Mouse (Mus musculus): ENCODE measurements around the gene Ppard. TPM values are rescaled to one million over a fixed set of nuclear protein-coding genes. Genes with fewer than 3 reads are reported as not detected.
"Not testable (repeated sequence)": the region's sequence is repeated elsewhere in the genome, so short reads cannot be mapped to it uniquely, and the experiment has no call there.

The Ppard gene
- polyA plus RNA-seq, 1 experiment = 24.2 TPM

DNA sequence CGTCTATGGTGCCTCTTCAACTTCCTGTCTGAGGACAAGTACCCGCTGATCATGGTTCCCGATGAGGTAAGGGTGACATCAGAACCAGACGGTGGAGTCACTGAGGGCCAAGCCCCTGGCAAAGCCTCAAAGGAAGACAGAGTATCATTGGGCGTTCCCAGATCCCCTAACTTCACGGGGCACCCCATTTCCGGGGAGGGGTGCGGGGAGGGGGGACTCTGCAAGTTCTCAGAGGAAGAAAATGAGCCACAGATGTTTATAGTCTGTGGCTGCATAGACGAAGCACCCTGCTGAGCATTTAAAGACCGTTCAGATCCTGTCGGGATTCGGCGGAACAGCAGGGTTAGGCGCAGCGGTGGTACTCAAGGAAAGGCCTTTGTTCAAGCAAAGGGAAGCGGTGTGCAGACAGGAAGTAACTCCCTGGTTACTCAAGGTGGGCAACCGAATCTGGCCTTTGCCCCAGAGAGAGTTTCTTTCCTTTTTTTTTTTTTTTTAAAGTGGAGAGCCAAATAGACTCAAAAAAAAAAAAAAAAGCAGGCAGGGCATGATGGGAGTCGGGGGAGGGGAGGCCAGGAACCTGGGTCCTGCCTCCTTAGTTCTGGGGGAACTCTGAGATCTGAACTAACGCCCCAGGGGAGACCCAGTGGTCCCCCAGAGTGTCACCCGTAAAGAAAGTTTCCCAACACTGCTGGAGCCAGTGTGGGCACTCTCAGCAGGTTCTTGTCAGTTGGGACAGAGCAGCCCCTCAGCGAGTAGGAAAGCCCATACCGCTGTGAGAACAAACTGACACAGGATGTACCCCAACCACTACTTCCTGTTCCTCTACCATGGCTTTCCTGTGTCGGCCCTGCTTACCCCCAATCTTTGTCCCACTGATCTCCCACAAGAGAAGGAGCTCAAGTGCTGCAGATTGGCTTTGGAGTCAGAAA lies 14.5 kb upstream of the Ppard start:
- Histone ChIP-seq H3K27ac (ENCODE audit: insufficient read depth, low read length) (no peak overlapping the region; the same call in 1 of the 2 replicates), H3K4me1 (ENCODE audit: control insufficient read depth, insufficient read depth, low read length) (no peaks in the 10 kb centered on the region), H3K4me3 (ENCODE audit: insufficient read depth, low read length) (no peak overlapping the region)
- TF ChIP-seq POLR2A (IDR thresholded peaks at IDR 0.05; ENCODE audit: extremely low read depth, insufficient read depth, low read length) (no peak), CTCF (IDR thresholded peaks at IDR 0.05; ENCODE audit: extremely low read depth, insufficient read depth, low read length) (no peak)

DNA sequence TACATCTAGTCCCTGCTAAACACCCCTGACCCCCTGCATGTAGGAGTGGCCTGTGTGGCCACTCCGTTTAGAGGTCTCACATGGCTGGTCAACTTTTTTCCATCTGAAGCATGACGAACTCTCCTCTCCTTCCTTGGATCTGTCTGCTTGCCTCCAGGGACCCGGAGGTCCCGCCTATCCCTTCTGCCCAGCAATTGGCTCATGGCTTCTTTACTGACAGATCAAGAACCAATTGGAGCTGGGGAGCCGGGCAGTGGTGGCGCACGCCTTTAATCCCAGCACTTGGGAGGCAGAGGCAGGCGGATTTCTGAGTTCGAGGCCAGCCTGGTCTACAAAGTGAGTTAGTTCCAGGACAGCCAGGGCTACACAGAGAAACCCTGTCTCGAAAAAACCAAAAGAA lies 10.0 kb upstream of the Ppard start:
- H3K4me3 ChIP-seq (ENCODE audit: insufficient read depth, low read length); H3K4me1 ChIP-seq (ENCODE audit: control insufficient read depth, insufficient read depth, low read length); H3K27ac ChIP-seq (ENCODE audit: insufficient read depth, low read length): not testable (repeated sequence)

DNA sequence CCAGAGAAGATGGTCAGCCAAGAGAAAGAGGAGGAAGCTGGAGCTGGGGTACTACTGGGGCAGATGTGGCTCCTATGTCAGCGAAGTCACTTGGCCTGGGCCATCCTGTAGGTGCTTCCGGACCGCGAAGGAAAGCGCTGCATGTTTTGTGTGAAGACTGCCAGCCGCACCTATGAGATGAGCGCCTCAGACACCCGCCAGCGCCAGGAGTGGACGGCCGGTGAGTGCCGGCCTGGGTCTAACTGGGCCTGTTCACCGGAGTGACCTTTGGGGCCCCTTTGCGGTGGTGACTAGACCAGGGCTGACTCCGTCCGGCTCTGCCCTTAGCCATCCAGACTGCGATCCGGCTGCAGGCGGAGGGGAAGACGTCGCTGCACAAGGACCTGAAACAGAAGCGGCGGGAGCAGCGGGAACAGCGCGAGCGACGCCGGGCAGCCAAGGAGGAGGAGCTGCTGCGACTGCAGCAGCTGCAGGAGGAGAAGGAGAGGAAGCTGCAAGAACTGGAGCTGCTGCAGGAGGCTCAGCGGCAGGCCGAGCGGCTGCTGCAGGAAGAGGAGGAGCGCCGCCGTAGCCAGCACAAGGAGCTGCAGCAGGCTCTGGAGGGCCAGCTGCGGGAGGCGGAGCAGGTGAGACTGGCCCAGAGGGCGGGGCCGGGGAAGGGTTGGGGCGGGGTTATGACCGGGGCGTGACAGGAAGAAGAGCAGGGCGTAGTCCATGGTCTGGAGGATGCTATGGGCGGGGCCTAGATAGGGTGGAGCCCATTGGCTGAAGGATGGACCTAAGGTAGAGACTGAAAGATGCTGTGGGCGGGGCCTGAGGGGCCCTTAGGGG lies 8.7 kb upstream of the Ppard start:
- Histone ChIP-seq H3K4me1 (ENCODE audit: control insufficient read depth, insufficient read depth, low read length) (no peaks in the 10 kb centered on the region), H3K27ac (ENCODE audit: insufficient read depth, low read length) (peak overlapping the region; percentile 55), H3K4me3 (ENCODE audit: insufficient read depth, low read length) (peak overlapping the region; percentile 42)
- TF ChIP-seq POLR2A (IDR thresholded peaks at IDR 0.05; ENCODE audit: extremely low read depth, insufficient read depth, low read length) (peak; percentile 53; the same call in 1 of the 2 replicates), CTCF (IDR thresholded peaks at IDR 0.05; ENCODE audit: extremely low read depth, insufficient read depth, low read length) (no peak)

DNA sequence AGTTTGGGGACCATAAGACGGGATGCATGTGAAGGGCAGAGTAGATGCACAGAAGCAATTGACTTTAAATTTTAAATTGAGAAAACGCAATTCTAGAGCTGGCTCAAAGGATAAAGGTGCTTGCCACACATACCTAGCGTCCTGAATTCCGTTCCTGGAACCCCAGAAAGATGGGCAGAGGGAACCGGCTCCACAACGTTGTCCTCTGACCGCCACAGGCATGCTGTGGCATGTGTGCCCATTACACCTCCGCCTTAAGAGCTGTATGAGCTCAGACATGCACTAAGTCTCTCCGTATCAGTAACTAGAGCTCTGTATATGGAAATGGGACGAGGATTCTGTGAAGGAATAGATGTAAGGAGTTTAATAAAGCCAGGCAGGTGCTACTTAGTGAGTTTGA lies 7.9 kb upstream of the Ppard start:
- TF ChIP-seq CTCF (IDR thresholded peaks at IDR 0.05; ENCODE audit: extremely low read depth, insufficient read depth, low read length) (no peak), POLR2A (IDR thresholded peaks at IDR 0.05; ENCODE audit: extremely low read depth, insufficient read depth, low read length) (no peak)
- no peak overlapping the region for H3K4me3 ChIP-seq (ENCODE audit: insufficient read depth, low read length)
- no peaks in the 10 kb centered on the region for H3K4me1 ChIP-seq (ENCODE audit: control insufficient read depth, insufficient read depth, low read length)
- H3K27ac ChIP-seq (ENCODE audit: insufficient read depth, low read length) = no peak overlapping the region

DNA sequence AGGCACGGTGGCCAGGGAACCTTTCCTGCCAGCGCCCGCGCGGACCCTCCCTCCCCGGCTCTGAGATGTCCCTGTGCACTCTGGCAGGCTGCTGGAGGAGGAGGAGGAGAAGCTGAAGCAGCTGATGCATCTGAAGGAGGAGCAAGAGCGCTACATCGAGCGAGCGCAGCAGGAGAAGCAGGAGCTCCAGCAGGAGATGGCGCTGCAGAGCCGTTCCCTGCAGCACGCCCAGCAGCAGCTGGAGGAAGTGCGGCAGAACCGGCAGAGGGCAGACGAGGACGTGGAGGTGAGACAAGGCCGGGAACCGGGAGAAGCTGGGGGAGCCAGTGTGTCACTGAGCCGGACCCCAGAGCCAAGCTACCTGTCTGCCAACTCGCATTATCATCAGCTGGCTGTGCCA lies 6.5 kb upstream of the Ppard start:
- H3K27ac ChIP-seq (ENCODE audit: insufficient read depth, low read length) = no peak overlapping the region
- H3K4me1 ChIP-seq (ENCODE audit: control insufficient read depth, insufficient read depth, low read length) = no peaks in the 10 kb centered on the region
- TF ChIP-seq POLR2A (IDR thresholded peaks at IDR 0.05; ENCODE audit: extremely low read depth, insufficient read depth, low read length) = peak; percentile 83
- peak; percentile 96 for TF ChIP-seq CTCF (IDR thresholded peaks at IDR 0.05; ENCODE audit: extremely low read depth, insufficient read depth, low read length)
- H3K4me3 ChIP-seq (ENCODE audit: insufficient read depth, low read length) = peak overlapping the region; percentile 16

DNA sequence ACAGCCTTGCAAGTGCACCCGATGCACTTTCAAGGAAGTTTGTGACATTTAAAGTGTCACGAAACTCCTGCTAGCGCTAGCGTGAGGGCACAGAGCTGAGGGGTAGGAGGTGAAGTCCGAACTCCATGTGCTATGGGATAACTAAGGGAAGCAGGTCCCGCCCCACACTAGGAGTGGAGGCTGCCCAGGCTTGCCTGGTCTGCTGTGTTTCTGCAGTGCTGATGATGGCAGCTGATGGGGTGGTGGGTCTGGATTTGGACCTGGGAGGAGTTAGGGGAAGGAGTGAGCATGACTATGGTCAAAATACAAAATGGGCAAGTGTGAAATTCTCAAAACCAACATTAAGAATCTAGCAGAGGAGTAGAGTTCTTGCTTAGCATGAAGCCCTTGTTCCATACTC lies 2.0 kb upstream of the Ppard start:
- Histone ChIP-seq H3K27ac (ENCODE audit: insufficient read depth, low read length) (no peak overlapping the region), H3K4me3 (ENCODE audit: insufficient read depth, low read length) (no peak overlapping the region), H3K4me1 (ENCODE audit: control insufficient read depth, insufficient read depth, low read length) (0 out of 2 replicates have a peak, but pooled peaks cover 2% of the 10 kb centered on the region)
- TF ChIP-seq CTCF (IDR thresholded peaks at IDR 0.05; ENCODE audit: extremely low read depth, insufficient read depth, low read length) = no peak

DNA sequence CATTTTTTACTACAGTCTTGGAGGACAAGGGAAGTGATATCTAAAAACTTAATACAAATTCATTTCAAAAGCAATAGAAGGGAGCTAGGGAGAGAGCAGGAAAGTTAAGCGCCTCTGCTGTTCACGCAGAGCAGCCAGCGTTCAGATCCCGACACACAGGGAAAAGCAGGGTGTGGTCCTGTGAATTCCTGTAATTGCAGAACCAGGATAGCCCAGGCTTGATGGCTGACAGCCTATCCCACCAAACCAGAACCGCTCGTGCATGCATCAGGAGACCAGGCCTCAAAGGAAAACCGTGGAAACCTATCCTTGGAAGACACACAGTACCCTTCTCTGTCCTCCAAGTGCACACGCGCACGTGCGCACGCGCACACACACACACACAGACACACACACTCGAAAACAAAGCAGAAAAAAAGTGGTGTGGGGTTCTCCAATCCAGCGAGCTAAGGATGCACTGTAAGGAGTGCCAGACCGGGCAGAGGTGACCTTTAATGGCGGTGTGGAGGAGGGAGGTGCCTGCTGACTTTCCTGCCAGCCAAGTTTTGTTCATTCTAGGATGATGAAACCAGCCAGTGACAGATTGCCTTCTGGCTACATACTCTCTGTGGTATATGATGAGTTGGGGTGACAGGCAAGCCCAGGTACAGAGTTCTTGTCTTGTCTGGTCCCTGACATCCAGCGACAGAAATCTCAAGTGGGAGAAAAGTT lies 1.3 kb upstream of the Ppard start:
- TF ChIP-seq POLR2A (IDR thresholded peaks at IDR 0.05; ENCODE audit: extremely low read depth, insufficient read depth, low read length) (no peak), CTCF (IDR thresholded peaks at IDR 0.05; ENCODE audit: extremely low read depth, insufficient read depth, low read length) (no peak)
- Histone ChIP-seq H3K27ac (ENCODE audit: insufficient read depth, low read length) (no peak overlapping the region), H3K4me1 (ENCODE audit: control insufficient read depth, insufficient read depth, low read length) (peaks cover 2% of the 10 kb centered on the region; the same call in 1 of the 2 replicates), H3K4me3 (ENCODE audit: insufficient read depth, low read length) (no peak overlapping the region)

DNA sequence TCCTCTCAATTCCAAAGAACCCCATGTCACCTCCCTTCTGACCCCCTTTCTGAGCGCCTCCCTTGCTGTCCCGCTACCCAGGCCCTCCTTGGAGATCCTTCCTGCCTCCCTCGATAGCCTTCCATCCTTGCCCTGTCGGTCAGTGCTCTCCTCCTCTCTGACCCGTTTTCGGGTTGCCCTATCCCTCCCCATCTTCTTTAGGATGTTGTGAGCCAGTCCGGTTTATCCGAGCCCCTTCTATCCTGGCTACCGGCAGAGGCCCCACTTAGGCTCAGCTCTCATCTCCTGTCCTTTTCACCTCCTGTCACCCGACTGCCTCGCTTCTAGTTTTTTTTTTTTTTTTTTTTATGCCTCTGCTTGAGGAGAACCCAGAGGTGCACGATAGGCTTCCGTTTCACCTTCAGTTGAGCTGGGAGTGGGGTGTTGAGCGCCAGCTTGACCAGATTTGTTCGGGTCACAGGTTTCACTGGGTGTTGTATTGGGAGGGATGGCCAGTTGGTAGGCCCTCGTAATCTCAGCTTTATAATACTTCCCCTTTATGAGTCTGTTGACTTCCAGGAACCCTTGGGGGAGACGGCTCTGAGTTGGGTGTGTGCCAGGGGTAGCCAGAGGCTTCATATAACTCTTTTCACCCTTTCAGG lies 711 bp downstream of the Ppard start:
- 0 out of 2 replicates have a peak overlapping the region, but pooled peaks have one; percentile 18 for H3K27ac ChIP-seq (ENCODE audit: insufficient read depth, low read length)
- peaks cover 4% of the 10 kb centered on the region for H3K4me1 ChIP-seq (ENCODE audit: control insufficient read depth, insufficient read depth, low read length)
- peak overlapping the region; percentile 98 for H3K4me3 ChIP-seq (ENCODE audit: insufficient read depth, low read length)

DNA sequence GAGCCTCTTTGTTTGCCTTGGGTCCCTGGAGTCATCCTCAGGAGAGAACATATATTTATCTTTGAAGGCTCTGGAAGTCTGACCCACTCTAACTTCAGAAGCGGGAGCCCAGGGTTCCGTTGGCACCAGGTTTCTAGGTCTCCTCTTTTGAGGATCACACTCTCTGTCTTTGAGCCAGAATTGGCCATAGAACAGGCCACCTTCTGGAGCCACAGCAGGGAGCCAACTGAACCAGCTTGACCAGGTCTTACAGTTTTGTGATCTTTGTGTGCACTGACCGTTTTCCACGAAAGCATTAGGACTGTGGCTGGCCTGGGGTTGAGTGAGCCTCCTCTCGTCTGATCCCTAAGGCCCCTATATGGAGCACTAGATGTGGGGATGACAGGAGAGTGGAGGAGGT lies 2.1 kb downstream of the Ppard start:
- TF ChIP-seq POLR2A (IDR thresholded peaks at IDR 0.05; ENCODE audit: extremely low read depth, insufficient read depth, low read length) = no peak
- TF ChIP-seq CTCF (IDR thresholded peaks at IDR 0.05; ENCODE audit: extremely low read depth, insufficient read depth, low read length) = no peak
- no peak overlapping the region for H3K27ac ChIP-seq (ENCODE audit: insufficient read depth, low read length)
- peaks cover 4% of the 10 kb centered on the region for H3K4me1 ChIP-seq (ENCODE audit: control insufficient read depth, insufficient read depth, low read length)
- no peak overlapping the region for H3K4me3 ChIP-seq (ENCODE audit: insufficient read depth, low read length)

More for the DNA sequence above, 711 bp downstream of the Ppard start:
- TF ChIP-seq POLR2A (IDR thresholded peaks at IDR 0.05; ENCODE audit: extremely low read depth, insufficient read depth, low read length) (no peak), CTCF (IDR thresholded peaks at IDR 0.05; ENCODE audit: extremely low read depth, insufficient read depth, low read length) (no peak)

Measured in cortical plate, adult 2 months (tissue).